Mouse (Mus musculus): ENCODE results near the gene Myo18a. TPM values are rescaled to one million over a fixed set of nuclear protein-coding genes. Genes with fewer than 3 reads are reported as not detected.

Gene Myo18a
- total and polyA plus RNA-seq, 2 experiments from 2014 or later = 82.5 to 218 TPM

- Histone ChIP-seq H3K4me3 (ENCODE audit: low read depth, low read length) (no peak overlapping the region), H3K36me3 (replicated peaks; ENCODE audit: control insufficient read depth, insufficient read depth, low read length) (no peaks in the 10 kb centered on the region), H3K4me1 (ENCODE audit: control insufficient read depth, insufficient read depth) (no peaks in the 10 kb centered on the region), H3K27me3 (ENCODE audit: control insufficient read depth, insufficient read depth, low read length) (peaks cover 34% of the 10 kb centered on the region), H3K9ac (replicated peaks; ENCODE audit: low read depth, low read length) (no peak overlapping the region), H3K9me3 (replicated peaks; ENCODE audit: control insufficient read depth, low read length) (no peaks in the 10 kb centered on the region), H3K27ac (ENCODE audit: low read depth) (no peak overlapping the region), H3K4me2 (ENCODE audit: low read depth, low read length) (no peak overlapping the region)
- ATAC-seq (ENCODE audit: insufficient read depth, low read depth) (no peak), DNase-seq (ENCODE audit: low spot score) (no peak)
- TF ChIP-seq CTCF (IDR thresholded peaks at IDR 0.05; ENCODE audit: low read depth) = no peak
- TF ChIP-seq EP300 (IDR thresholded peaks at IDR 0.05; ENCODE audit: low read depth) = no peak
- WGBS = 9% methylated on average over 31 of the region's 32 CpGs
These were observed 151.7 kb downstream of the Myo18a start for GRCm38 (mm10) chr11:77914598-77915260.

Other genes with a start within 250 kb of the Myo18a start
- 2.1 and 4.4 TPM in 2 replicates for gene Abhd15, start 248.1 kb upstream of the Myo18a start, total RNA-seq (2014; rRNA removed; ENCODE audit: low replicate concordance)
- 0.86 and 1.2 TPM in 2 replicates for gene Abhd15, start 248.1 kb upstream of the Myo18a start, polyA plus RNA-seq (2015; fragmentation: Nextera tagmentation; extraction: Ambion mirVana)
- gene Trp53i13, start 247.3 kb upstream of the Myo18a start, total RNA-seq (2014; rRNA removed; ENCODE audit: low replicate concordance) = 13.3 and 14.5 TPM in 2 replicates
- 22.5 and 23.8 TPM in 2 replicates for gene Trp53i13, start 247.3 kb upstream of the Myo18a start, polyA plus RNA-seq (2015; fragmentation: Nextera tagmentation; extraction: Ambion mirVana)
- gene Gm10392, start 244.0 kb upstream of the Myo18a start, total RNA-seq (2014; rRNA removed; ENCODE audit: low replicate concordance) = not detected in 2 replicates
- 0.08 TPM in 1 of 2 replicates, not detected in the other for gene Gm10392, start 244.0 kb upstream of the Myo18a start, polyA plus RNA-seq (2015; fragmentation: Nextera tagmentation; extraction: Ambion mirVana)
- gene Taok1, start 155.4 kb upstream of the Myo18a start, total RNA-seq (2014; rRNA removed; ENCODE audit: low replicate concordance) = 29.5 and 35.9 TPM in 2 replicates
- 13.7 and 14.2 TPM in 2 replicates for gene Taok1, start 155.4 kb upstream of the Myo18a start, polyA plus RNA-seq (2015; fragmentation: Nextera tagmentation; extraction: Ambion mirVana)
- 30.5 and 55.1 TPM in 2 replicates for gene Nufip2, start 77.1 kb upstream of the Myo18a start, total RNA-seq (2014; rRNA removed; ENCODE audit: low replicate concordance)
- 3.0 and 3.5 TPM in 2 replicates for gene Nufip2, start 77.1 kb upstream of the Myo18a start, polyA plus RNA-seq (2015; fragmentation: Nextera tagmentation; extraction: Ambion mirVana)
- not detected in 2 replicates for gene Cryba1, start 38.0 kb upstream of the Myo18a start, total RNA-seq (2014; rRNA removed; ENCODE audit: low replicate concordance)
- not detected in 2 replicates for gene Cryba1, start 38.0 kb upstream of the Myo18a start, polyA plus RNA-seq (2015; fragmentation: Nextera tagmentation; extraction: Ambion mirVana)
- gene Gm10277, start 24.5 kb downstream of the Myo18a start, total RNA-seq (2014; rRNA removed; ENCODE audit: low replicate concordance) = not detected in 2 replicates
- 0.41 and 0.52 TPM in 2 replicates for gene Gm10277, start 24.5 kb downstream of the Myo18a start, polyA plus RNA-seq (2015; fragmentation: Nextera tagmentation; extraction: Ambion mirVana)
- gene Pipox, start 130.8 kb downstream of the Myo18a start, total RNA-seq (2014; rRNA removed; ENCODE audit: low replicate concordance) = 2.4 and 3.7 TPM in 2 replicates
- gene Pipox, start 130.8 kb downstream of the Myo18a start, polyA plus RNA-seq (2015; fragmentation: Nextera tagmentation; extraction: Ambion mirVana) = 2.6 and 3.1 TPM in 2 replicates
- gene Sez6, start 167.6 kb downstream of the Myo18a start, total RNA-seq (2014; rRNA removed; ENCODE audit: low replicate concordance) = 0.77 TPM in 1 of 2 replicates, not detected in the other
- 0.08 TPM in 1 of 2 replicates, not detected in the other for gene Sez6, start 167.6 kb downstream of the Myo18a start, polyA plus RNA-seq (2015; fragmentation: Nextera tagmentation; extraction: Ambion mirVana)
- gene Phf12, start 219.5 kb downstream of the Myo18a start, total RNA-seq (2014; rRNA removed; ENCODE audit: low replicate concordance) = 19.2 and 25.1 TPM in 2 replicates
- gene Phf12, start 219.5 kb downstream of the Myo18a start, polyA plus RNA-seq (2015; fragmentation: Nextera tagmentation; extraction: Ambion mirVana) = 5.6 and 7.3 TPM in 2 replicates

All from heart, postnatal 0 days (tissue).